Mouse (Mus musculus): Measurements from ENCODE around the gene Ppp1ca. TPM values are rescaled to one million over a fixed set of nuclear protein-coding genes. Genes with fewer than 3 reads are reported as not detected.

The Ppp1ca gene
- total RNA-seq, 1 experiment from 2014 or later: 479 TPM

DNA sequence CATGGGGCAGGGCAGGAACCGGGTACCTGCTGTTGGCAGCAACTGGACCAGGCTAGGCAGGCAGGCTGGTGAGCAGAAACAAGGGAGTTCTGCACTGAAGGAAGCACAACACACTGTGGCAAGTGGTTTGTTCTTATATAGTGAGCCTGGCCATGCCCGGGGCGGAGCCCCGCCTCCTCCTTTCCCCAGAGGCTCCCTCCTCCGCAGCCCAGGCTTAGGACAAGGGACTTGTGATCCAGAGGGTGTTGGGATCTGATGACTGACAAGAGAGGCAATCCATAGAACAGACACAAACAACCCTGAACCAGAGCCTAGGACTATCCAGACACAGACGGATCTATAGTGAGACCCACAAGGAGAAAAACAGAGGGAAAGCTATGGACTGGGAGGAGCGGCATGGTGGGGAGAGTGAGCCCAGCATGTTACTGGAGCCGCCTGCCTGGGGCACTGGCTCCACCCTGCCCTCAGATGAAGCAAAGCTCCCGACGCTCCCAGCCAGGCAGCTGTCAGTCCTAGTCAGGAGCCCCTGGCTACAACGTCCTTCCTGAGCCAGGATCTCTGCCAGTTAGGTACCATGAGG is 16.4 kb upstream of the Ppp1ca start, which contains the start of gene Carns1:
Gene Carns1 (minus strand): TSS at position 112 of the 580 bp plus-strand sequence.
- ATAC-seq (replicated peaks; ENCODE audit: insufficient number of reproducible peaks, low FRiP score, low TSS enrichment, poor library complexity, severe bottlenecking): no peak

DNA sequence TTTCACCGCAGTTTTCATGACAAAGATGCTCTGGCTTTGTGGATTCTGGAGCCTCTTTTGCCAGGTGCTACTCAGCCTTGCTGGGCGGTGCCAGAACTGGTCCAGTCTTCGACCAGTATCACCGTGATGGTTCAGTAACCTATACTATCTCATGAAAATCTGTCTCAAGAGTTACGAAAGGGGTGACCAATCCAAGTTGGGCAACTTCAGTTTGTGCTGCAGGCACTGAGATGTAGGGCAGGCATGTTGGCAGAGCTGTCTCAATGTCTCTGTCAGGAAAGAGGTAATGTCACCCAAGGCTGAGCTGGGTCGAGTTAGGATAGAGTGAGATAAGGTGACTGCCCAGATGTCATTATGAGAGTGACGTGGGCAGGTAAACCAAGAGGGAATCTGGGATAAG is 11.5 kb upstream of the Ppp1ca start:
- ATAC-seq (replicated peaks; ENCODE audit: insufficient number of reproducible peaks, low FRiP score, low TSS enrichment, poor library complexity, severe bottlenecking): no peak

DNA sequence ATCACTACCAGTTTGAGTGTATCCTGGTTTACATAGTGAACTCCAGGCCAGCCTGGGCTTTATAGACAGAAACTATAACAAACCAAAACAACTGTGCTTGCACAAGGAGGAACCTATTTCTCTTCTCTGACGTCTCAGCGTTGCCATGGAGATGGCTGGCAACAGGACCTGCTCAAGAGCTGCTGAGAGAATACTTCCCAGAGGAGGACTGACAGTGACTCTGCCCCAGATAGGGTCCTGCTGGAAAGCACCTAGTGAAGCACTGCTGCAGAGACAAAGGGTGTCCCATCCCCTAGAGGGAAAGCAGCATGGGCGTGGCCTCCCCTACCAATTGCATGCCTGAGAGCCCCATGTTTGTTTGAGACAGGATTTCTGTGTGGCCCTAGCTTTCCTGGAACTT is 10.0 kb upstream of the Ppp1ca start:
- peak; percentile 88 for ATAC-seq (replicated peaks; ENCODE audit: insufficient number of reproducible peaks, low FRiP score, low TSS enrichment, poor library complexity, severe bottlenecking)

GRCm38 (mm10) chr19:4183689-4184088 is 8.2 kb upstream of the Ppp1ca start:
- no peak for ATAC-seq (replicated peaks; ENCODE audit: insufficient number of reproducible peaks, low FRiP score, low TSS enrichment, poor library complexity, severe bottlenecking)

DNA sequence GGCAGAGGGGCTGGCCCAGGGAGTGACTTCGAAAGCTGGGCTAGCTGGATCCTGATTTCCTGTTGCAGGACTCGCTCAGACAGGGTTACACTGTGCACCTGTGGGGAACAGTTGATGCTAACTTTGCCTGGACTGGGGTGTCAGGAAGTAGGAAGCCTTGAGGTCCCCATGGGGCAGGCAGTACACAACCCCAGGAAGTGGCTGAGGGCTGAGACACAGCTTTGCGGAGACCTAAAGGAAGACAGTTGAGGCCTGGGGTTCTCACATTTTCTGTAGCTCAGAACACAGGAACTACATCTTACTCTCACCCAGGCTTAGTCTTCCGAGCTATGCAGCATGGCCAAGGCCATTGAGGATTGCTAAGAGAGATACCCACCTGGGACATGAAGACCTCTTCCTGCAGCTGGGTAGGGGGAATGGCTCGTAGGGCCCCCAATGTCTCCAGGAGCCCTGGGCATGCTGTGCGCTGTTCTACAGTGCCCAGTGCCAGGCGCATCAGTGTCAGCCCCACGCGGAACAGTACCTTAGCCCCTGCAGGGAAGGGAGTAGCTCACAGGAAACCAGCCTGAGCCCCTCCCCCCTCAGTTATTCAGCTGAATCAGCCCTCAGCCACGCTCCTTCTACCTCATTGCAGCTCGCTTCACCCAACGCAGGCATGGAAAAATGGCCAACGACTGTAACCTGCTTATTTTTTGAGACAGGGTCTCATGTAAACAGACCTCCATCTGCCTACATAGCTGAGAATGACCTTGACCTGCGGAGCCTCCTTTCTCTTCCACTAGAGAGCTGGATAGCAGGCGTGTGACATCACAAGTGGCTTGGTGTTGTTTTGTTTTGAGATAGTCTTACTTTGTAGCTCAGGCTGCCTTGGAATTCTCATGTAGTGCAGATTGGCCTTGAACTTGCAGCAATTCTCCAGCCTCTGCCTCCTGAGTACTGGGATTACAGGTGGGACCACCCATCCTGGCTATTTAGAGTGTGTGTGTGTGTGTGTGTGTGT is 6.6 kb upstream of the Ppp1ca start:
- peak; percentile 23; the same call in 1 of the 2 replicates for ATAC-seq (replicated peaks; ENCODE audit: insufficient number of reproducible peaks, low FRiP score, low TSS enrichment, poor library complexity, severe bottlenecking)

DNA sequence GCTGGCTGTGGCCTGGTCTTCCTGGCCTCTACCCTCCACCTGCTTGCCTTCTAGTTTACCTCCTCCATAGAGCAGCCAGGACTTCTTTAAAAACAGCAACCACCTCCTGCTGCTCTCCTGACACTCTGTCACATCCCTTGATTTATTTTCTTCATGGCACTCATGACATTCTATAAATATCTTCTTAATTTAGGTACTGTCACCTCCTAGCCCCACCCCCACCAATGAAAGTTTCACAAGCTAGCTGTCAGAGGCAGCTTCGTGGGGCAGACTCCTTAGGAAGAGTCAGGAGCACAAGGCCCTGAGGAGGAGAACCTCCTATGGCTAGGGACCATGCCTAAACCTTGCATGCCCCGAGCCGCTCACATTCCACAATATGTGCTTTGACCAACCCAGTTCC is 4.6 kb upstream of the Ppp1ca start:
- no peak for ATAC-seq (replicated peaks; ENCODE audit: insufficient number of reproducible peaks, low FRiP score, low TSS enrichment, poor library complexity, severe bottlenecking)

GRCm38 (mm10) chr19:4189051-4189620 is 2.7 kb upstream of the Ppp1ca start:
- ATAC-seq (replicated peaks; ENCODE audit: insufficient number of reproducible peaks, low FRiP score, low TSS enrichment, poor library complexity, severe bottlenecking): no peak

- peak; percentile 63 for ATAC-seq (replicated peaks; ENCODE audit: insufficient number of reproducible peaks, low FRiP score, low TSS enrichment, poor library complexity, severe bottlenecking)
Measured at GRCm38 (mm10) chr19:4190831-4191334, 982 bp upstream of the Ppp1ca start, which contains the start of gene Tbc1d10c. Tbc1d10c (minus strand) TSS chr19:4191284.

GRCm38 (mm10) chr19:4192251-4192985 is 553 bp downstream of the Ppp1ca start:
- no peak for ATAC-seq (replicated peaks; ENCODE audit: insufficient number of reproducible peaks, low FRiP score, low TSS enrichment, poor library complexity, severe bottlenecking)

GRCm38 (mm10) chr19:4193129-4193528 is 1.3 kb downstream of the Ppp1ca start:
- no peak for ATAC-seq (replicated peaks; ENCODE audit: insufficient number of reproducible peaks, low FRiP score, low TSS enrichment, poor library complexity, severe bottlenecking)

DNA sequence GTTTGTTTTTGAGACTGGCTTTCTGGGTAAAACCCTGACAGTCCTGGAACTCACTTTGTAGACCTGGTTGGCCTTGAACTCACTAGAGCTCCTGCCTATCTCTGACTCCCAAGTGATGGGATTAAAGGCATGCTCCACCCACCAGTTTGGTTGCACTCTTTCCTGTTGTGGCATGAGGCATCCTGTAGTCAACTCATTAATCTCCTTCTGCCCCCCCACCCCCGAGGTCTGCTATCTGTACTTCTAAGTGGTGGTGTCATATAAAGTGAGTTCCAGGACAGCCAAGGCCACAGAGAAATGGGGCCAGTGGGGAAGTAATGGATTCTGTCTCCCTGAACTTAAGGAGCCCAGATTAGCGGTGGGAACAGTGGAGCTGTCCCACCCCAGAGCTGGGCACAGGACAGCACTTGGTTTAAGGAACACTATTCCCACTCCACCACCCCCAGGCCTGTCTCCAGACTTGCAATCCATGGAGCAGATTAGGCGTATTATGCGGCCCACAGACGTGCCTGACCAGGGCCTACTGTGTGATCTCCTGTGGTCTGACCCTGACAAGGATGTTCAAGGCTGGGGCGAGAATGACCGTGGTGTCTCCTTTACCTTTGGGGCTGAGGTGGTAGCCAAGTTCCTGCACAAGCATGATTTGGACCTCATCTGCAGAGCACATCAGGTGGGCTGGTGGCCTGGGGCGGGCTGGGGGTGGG is 2.3 kb downstream of the Ppp1ca start:
- ATAC-seq (replicated peaks; ENCODE audit: insufficient number of reproducible peaks, low FRiP score, low TSS enrichment, poor library complexity, severe bottlenecking): no peak

- no peak for ATAC-seq (replicated peaks; ENCODE audit: insufficient number of reproducible peaks, low FRiP score, low TSS enrichment, poor library complexity, severe bottlenecking)
Measured at GRCm38 (mm10) chr19:4194776-4195650, 3.1 kb downstream of the Ppp1ca start.

DNA sequence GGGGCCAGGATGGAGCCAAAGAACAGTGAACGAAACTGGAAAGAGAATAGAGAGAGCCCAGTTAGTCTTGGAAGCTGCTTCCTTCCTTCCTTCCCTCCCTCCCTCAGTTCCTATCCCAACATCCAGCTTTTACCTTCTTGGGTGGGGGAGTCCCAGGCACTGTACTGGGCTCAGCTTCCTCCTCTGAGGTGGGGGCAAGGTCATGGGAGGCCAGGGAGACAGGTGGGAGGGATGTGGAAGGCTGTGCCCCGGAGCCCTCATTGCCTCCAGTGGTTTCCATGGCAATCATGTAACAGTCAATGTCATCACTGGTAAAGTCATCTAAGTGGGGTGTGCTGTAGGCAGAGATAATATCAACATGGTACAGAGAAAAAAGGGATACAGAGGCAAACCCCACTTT is 4.2 kb downstream of the Ppp1ca start:
- no peak for ATAC-seq (replicated peaks; ENCODE audit: insufficient number of reproducible peaks, low FRiP score, low TSS enrichment, poor library complexity, severe bottlenecking)

- ATAC-seq (replicated peaks; ENCODE audit: insufficient number of reproducible peaks, low FRiP score, low TSS enrichment, poor library complexity, severe bottlenecking): no peak
Measured at GRCm38 (mm10) chr19:4196548-4196947, 4.7 kb downstream of the Ppp1ca start.

GRCm38 (mm10) chr19:4197180-4197579 is 5.3 kb downstream of the Ppp1ca start:
- no peak for ATAC-seq (replicated peaks; ENCODE audit: insufficient number of reproducible peaks, low FRiP score, low TSS enrichment, poor library complexity, severe bottlenecking)

DNA sequence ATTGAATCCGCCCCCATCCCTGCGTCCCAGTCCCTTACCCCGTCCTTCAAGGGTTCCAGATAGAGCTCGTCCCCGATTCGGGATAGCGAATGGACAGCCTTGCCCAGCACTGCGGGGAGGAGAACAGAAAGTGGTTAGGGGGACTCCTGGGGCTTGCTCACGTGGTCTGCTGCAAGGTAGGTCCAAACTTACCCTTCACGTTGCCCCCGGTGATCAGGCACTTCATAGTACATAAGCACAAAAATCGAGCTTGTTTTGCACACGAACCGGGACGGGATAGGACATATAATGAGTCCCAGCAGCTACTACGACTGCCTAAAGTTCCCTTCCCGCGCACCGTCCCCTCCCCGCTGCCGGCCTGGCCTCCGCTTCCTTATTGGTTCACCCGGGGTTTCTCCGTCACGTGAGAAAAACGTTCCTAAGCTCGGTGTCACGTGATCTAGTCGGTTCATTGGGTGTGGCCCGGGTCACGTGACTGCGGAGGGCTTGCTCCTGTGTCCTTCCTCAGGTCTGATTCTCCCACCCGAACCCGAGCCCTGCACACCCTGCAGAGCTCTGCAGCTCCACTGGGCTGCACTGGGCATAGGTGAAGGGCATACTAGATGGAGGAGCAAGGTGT is 9.5 kb downstream of the Ppp1ca start, which contains the start of gene Rad9a:
Gene Rad9a (minus strand): TSS at position 372 of the 619 bp plus-strand sequence.
- peak; percentile 77 for ATAC-seq (replicated peaks; ENCODE audit: insufficient number of reproducible peaks, low FRiP score, low TSS enrichment, poor library complexity, severe bottlenecking)

DNA sequence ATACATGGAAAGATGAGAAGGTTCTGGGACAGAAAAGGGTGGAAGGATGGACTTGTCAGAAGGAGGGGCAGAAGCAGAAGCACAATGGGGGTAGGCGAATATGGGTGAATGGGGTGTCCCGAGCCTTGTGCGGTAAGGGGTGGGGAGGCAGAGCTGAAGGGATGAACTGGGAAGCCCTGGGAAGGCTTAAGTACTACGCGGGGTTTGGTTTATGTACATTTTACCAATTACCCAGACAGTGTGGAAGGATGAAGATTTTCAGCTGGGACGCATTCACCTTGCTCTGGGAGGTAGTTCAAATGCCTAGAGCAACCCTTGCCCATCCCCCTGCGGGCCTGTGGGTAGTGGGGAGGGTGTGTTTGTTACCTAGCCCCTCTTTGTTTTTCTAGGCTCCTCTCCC is 10.3 kb downstream of the Ppp1ca start:
- ATAC-seq (replicated peaks; ENCODE audit: insufficient number of reproducible peaks, low FRiP score, low TSS enrichment, poor library complexity, severe bottlenecking): no peak

Data from monocyte, adult 5-6 weeks (primary cell).